Mouse (Mus musculus): ENCODE measurements around the gene Dysf. TPM values are rescaled to one million over a fixed set of nuclear protein-coding genes. Genes with fewer than 3 reads are reported as not detected.

Dysf gene
- polyA plus RNA-seq, 1 experiment from 2014 or later, result 2.8 TPM

- H3K4me1 ChIP-seq (ENCODE audit: control insufficient read depth, low read depth, low read length), result no peaks in the 10 kb centered on the region
- no peak overlapping the region for H3K27ac ChIP-seq (ENCODE audit: low read length)
- no peak overlapping the region for H3K4me2 ChIP-seq (ENCODE audit: low read depth, low read length)
- H3K9ac ChIP-seq (ENCODE audit: low read depth, low read length), result no peak overlapping the region
- H3K9me3 ChIP-seq (replicated peaks; ENCODE audit: control insufficient read depth, low read length), result no peaks in the 10 kb centered on the region
- 62% methylated on average over 2 of the region's 2 CpGs for WGBS (ENCODE audit: insufficient replicate concordance)
- no peak for ATAC-seq (ENCODE audit: low read depth)
- no peaks in the 10 kb centered on the region for H3K27me3 ChIP-seq (ENCODE audit: control insufficient read depth, insufficient read depth, low read depth, low read length)
- H3K36me3 ChIP-seq (ENCODE audit: control insufficient read depth, insufficient read depth), result no peaks in the 10 kb centered on the region
- H3K4me3 ChIP-seq (ENCODE audit: low read depth, low read length), result no peak overlapping the region
These were observed 227.0 kb downstream of the Dysf start for GRCm38 (mm10) chr6:84235365-84235764.

DNA sequence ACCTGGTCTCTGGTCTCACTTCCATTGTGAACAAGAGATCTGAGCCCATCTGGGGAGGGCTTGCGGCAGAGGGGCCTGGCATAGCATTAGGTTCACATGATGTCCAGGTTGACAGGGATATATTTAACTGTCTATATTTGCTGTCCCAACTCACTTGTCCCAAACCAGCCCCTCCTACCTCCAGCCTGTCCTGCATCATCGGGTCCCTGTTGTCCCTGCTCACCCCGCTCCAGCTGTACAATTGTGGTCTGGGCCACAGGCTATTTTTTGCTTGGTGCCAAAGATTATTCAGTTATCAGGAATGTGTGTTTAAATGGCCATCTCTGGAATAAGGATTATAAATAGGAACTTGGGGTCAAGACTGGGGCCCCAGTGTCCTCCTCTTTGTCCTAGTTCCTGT, 235.0 kb downstream of the Dysf start:
- no peaks in the 10 kb centered on the region for H3K9me3 ChIP-seq (replicated peaks; ENCODE audit: control insufficient read depth, low read length)
- H3K4me3 ChIP-seq (ENCODE audit: low read depth, low read length), result no peak overlapping the region
- H3K9ac ChIP-seq (ENCODE audit: low read depth, low read length), result no peak overlapping the region

DNA sequence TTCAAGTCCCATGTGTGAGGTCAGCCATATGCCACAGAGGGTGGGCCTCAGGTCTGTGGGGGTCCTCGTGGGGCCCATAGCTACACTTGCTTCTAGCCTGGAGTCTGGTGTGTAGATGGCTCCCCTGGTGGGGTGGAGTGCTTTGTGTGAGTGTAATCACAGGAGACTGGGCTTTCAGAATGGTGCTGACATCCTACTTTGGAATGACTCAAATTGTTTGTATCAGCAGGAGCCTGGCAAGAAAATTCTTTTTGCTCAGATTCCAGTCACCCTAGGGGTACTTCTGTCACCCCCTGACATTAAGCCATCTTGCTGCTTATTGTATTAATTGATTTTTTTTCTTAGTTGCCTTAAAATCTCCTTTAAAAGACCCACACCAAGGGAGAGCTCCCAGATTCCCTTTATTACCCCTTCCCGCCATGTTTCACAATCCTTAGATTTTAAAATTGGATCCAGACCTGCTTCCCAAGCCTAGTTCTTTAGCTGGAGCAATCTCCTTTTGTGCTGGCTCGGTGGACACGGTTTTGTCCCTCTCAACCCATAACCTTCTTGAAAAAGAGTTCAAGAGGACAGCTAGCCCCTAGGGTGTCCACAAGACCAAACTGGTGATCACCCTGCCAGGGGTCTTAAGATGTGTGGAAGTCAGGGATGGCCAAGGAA, 237.8 kb downstream of the Dysf start:
- no peak for ATAC-seq (ENCODE audit: low read depth)
- H3K4me1 ChIP-seq (ENCODE audit: control insufficient read depth, low read depth, low read length), result no peaks in the 10 kb centered on the region
- no peak overlapping the region for H3K4me2 ChIP-seq (ENCODE audit: low read depth, low read length)
- H3K9ac ChIP-seq (ENCODE audit: low read depth, low read length), result no peak overlapping the region
- H3K27me3 ChIP-seq (ENCODE audit: control insufficient read depth, insufficient read depth, low read depth, low read length), result no peaks in the 10 kb centered on the region
- no peaks in the 10 kb centered on the region for H3K36me3 ChIP-seq (ENCODE audit: control insufficient read depth, insufficient read depth)
- H3K9me3 ChIP-seq (replicated peaks; ENCODE audit: control insufficient read depth, low read length), result no peaks in the 10 kb centered on the region
- H3K27ac ChIP-seq (ENCODE audit: low read length), result no peak overlapping the region
- no peak overlapping the region for H3K4me3 ChIP-seq (ENCODE audit: low read depth, low read length)
- 56% methylated on average over 4 of the region's 4 CpGs for WGBS (ENCODE audit: insufficient replicate concordance)

More for the DNA sequence above, 235.0 kb downstream of the Dysf start:
- Histone ChIP-seq H3K4me2 (ENCODE audit: low read depth, low read length) (no peak overlapping the region), H3K27ac (ENCODE audit: low read length) (no peak overlapping the region), H3K4me1 (ENCODE audit: control insufficient read depth, low read depth, low read length) (no peaks in the 10 kb centered on the region), H3K27me3 (ENCODE audit: control insufficient read depth, insufficient read depth, low read depth, low read length) (no peaks in the 10 kb centered on the region), H3K36me3 (ENCODE audit: control insufficient read depth, insufficient read depth) (no peaks in the 10 kb centered on the region)
- ATAC-seq (ENCODE audit: low read depth), result no peak
- WGBS (ENCODE audit: insufficient replicate concordance), result 62% methylated on average over 3 of the region's 3 CpGs

- no peak overlapping the region for H3K4me3 ChIP-seq (ENCODE audit: low read depth, low read length)
- ATAC-seq (ENCODE audit: low read depth), result no peak
These were observed 238.6 kb downstream of the Dysf start for GRCm38 (mm10) chr6:84246979-84247378.

More at GRCm38 (mm10) chr6:84246979-84247378, 238.6 kb downstream of the Dysf start:
- H3K9ac ChIP-seq (ENCODE audit: low read depth, low read length), result no peak overlapping the region
- no peaks in the 10 kb centered on the region for H3K27me3 ChIP-seq (ENCODE audit: control insufficient read depth, insufficient read depth, low read depth, low read length)
- H3K4me2 ChIP-seq (ENCODE audit: low read depth, low read length), result no peak overlapping the region
- 49% methylated on average over 5 of the region's 5 CpGs for WGBS (ENCODE audit: insufficient replicate concordance)
- H3K4me1 ChIP-seq (ENCODE audit: control insufficient read depth, low read depth, low read length), result no peaks in the 10 kb centered on the region
- no peaks in the 10 kb centered on the region for H3K36me3 ChIP-seq (ENCODE audit: control insufficient read depth, insufficient read depth)
- no peak overlapping the region for H3K27ac ChIP-seq (ENCODE audit: low read length)
- no peaks in the 10 kb centered on the region for H3K9me3 ChIP-seq (replicated peaks; ENCODE audit: control insufficient read depth, low read length)

Other genes starting within 250 kb of the Dysf start
- not detected in 2 replicates for gene Ankrd53, start 245.9 kb upstream of the Dysf start, polyA plus RNA-seq (2015; fragmentation: Nextera tagmentation; extraction: Ambion mirVana)
- gene Tex261, start 232.8 kb upstream of the Dysf start, polyA plus RNA-seq (2015; fragmentation: Nextera tagmentation; extraction: Ambion mirVana), result 39.2 and 42.0 TPM in 2 replicates
- 18.8 and 20.1 TPM in 2 replicates for gene Nagk, start 213.6 kb upstream of the Dysf start, polyA plus RNA-seq (2015; fragmentation: Nextera tagmentation; extraction: Ambion mirVana)
- gene Paip2b, start 176.8 kb upstream of the Dysf start, polyA plus RNA-seq (2015; fragmentation: Nextera tagmentation; extraction: Ambion mirVana), result 3.5 and 4.2 TPM in 2 replicates
- gene Zfp638, start 141.5 kb upstream of the Dysf start, polyA plus RNA-seq (2015; fragmentation: Nextera tagmentation; extraction: Ambion mirVana), result 14.5 and 15.1 TPM in 2 replicates